Mouse (Mus musculus) hindbrain, embryonic 14.5 days (tissue): Measurements from ENCODE around the gene Bpifb4. TPM values are rescaled to one million over a fixed set of nuclear protein-coding genes. Genes with fewer than 3 reads are reported as not detected.

ENCODE experiments used
- polyA plus RNA-seq: library from polyadenylated mRNA; unstranded; fragments of >200 nt; fragmentation: Nextera tagmentation; extraction: Ambion mirVana; gene quantifications from 2 replicates; pipeline ENCODE4 v1.2.1, GENCODE M21; 2014

Bpifb4 gene
- polyA plus RNA-seq, 1 experiment from 2014 or later = not detected

Other genes starting within 250 kb of the Bpifb4 start
- gene Dnmt3c, start 241.6 kb upstream of the Bpifb4 start, polyA plus RNA-seq = 0.12 and 0.14 TPM in 2 replicates
- gene Mapre1, start 196.9 kb upstream of the Bpifb4 start, polyA plus RNA-seq = 394 and 421 TPM in 2 replicates
- not detected in 2 replicates for gene Efcab8, start 158.3 kb upstream of the Bpifb4 start, polyA plus RNA-seq
- not detected in 2 replicates for gene Sun5, start 67.1 kb upstream of the Bpifb4 start, polyA plus RNA-seq
- gene Bpifb2, start 63.2 kb upstream of the Bpifb4 start, polyA plus RNA-seq = not detected in 2 replicates
- 0.12 TPM in 1 of 2 replicates, not detected in the other for gene Bpifb6, start 37.8 kb upstream of the Bpifb4 start, polyA plus RNA-seq
- gene Bpifb3, start 20.0 kb upstream of the Bpifb4 start, polyA plus RNA-seq = not detected in 2 replicates
- gene Bpifa6, start 36.7 kb downstream of the Bpifb4 start, polyA plus RNA-seq = not detected in 2 replicates
- not detected in 2 replicates for gene Bpifa2, start 70.1 kb downstream of the Bpifb4 start, polyA plus RNA-seq
- not detected in 2 replicates for gene Bpifa3, start 192.1 kb downstream of the Bpifb4 start, polyA plus RNA-seq
- gene Bpifa1, start 204.7 kb downstream of the Bpifb4 start, polyA plus RNA-seq = not detected in 2 replicates
- gene Bpifa5, start 224.4 kb downstream of the Bpifb4 start, polyA plus RNA-seq = not detected in 2 replicates